Mouse (Mus musculus) lung, embryonic 15.5 days (tissue): ENCODE results near the gene Fam160a2. TPM values are rescaled to one million over a fixed set of nuclear protein-coding genes. Genes with fewer than 3 reads are reported as not detected.

Experiments
- ATAC-seq: fragments of 200-750 bp; cut with Nextera tagmentation; 2 replicates; pipeline ENCODE4 v1.8.0; 2017; ENCODE audit warnings: moderate number of reproducible peaks, borderline replicate concordance; ENCODE audit not compliant: low FRiP score, low TSS enrichment; ENCODE audit errors: extremely low read depth
- H3K27ac ChIP-seq: fragments of 300-500 bp; sonication (generic); 2 replicates; pipeline ENCODE4 v1.5.1; 2015; ENCODE audit warnings: moderate library complexity, mild to moderate bottlenecking, inconsistent platforms
- H3K27me3 ChIP-seq: fragments of 300-500 bp; sonication (generic); 2 replicates; pipeline ENCODE4 v1.6.1; 2015; ENCODE audit warnings: inconsistent platforms
- H3K36me3 ChIP-seq: fragments of 300-500 bp; sonication (generic); 2 replicates; pipeline ENCODE4 v1.6.1; 2015; ENCODE audit warnings: inconsistent platforms
- H3K4me1 ChIP-seq: fragments of 300-500 bp; sonication (generic); 2 replicates; pipeline ENCODE4 v1.6.1; 2015; ENCODE audit warnings: inconsistent platforms
- H3K4me2 ChIP-seq: fragments of 300-500 bp; sonication (generic); 2 replicates; pipeline ENCODE4 v1.6.1; 2015; ENCODE audit warnings: inconsistent platforms, mild to moderate bottlenecking, moderate library complexity
- H3K4me3 ChIP-seq: fragments of 300-500 bp; sonication (generic); 2 replicates; pipeline ENCODE4 v1.5.1; 2015; ENCODE audit warnings: mild to moderate bottlenecking, inconsistent platforms
- H3K9ac ChIP-seq: fragments of 300-500 bp; sonication (generic); 2 replicates; pipeline ENCODE4 v1.6.1; 2015; ENCODE audit warnings: inconsistent platforms
- H3K9me3 ChIP-seq: fragments of 300-500 bp; sonication (generic); 2 replicates; pipeline ENCODE4 v1.6.1; 2016; ENCODE audit warnings: inconsistent platforms
- WGBS: fragments of 180-500 bp; shearing (Covaris S2); methylation state at CpG from one replicate; pipeline ENCODE4 v1.1.7; 2015; 5-methylcytosine and 5-hydroxymethylcytosine counted together
- polyA plus RNA-seq: library from polyadenylated mRNA; unstranded; fragments of >200 nt; fragmentation: Nextera tagmentation; extraction: Ambion mirVana; gene quantifications from 2 replicates; pipeline ENCODE4 v1.2.1, GENCODE M21; 2015

Fam160a2 gene
- 40.3 and 41.0 TPM in 2 replicates for polyA plus RNA-seq

DNA sequence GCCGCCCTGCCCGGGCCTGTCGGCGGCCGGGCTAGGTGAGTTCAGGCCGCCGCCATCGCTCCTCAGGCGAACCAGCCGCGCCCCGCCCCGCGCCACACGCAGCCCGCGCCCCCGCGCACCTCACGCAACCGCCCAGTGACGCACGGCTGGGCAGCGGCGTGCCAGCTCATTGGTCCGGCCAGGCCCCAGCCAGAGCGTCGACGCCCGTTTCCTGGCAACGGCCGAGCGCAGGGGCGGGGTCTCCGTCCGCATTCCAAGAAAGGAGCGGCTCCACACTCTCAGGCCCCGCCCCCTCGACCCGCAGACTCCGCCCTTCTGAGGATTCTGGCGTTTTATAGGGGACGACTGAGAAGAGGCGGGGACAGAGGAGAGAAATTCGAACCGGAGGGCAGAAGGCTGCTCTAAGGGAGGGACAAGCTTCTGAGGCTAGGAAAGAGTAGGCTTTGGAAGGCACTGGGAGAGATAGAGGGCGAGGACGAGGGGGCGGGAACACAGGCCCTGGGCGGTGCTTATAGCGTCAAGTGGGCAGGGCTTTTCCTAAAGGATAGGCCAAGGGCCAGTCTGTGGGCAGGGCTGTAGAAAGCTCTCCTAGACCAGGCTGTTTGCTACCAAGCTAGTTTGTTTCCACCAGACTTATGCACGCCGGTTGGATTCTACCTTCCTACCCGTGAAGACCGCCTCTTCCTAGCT, at the start of gene Fam160a2:
Gene Fam160a2, minus strand, starts transcription at position 120 of the 690 bp plus-strand sequence.
- peak; percentile 99 for ATAC-seq
- under 1% methylated on average over 55 of the region's 55 CpGs for WGBS
- no peaks in the 10 kb centered on the region for H3K27me3 ChIP-seq
- H3K4me3 ChIP-seq: peak within 1 kb of the TSS; percentile 97
- no peaks in the 10 kb centered on the region for H3K36me3 ChIP-seq
- H3K9me3 ChIP-seq: no peaks in the 10 kb centered on the region
- H3K4me2 ChIP-seq: peak within 1 kb of the TSS; percentile 81
- H3K27ac ChIP-seq: peak within 1 kb of the TSS; percentile 75
- H3K9ac ChIP-seq: peak within 1 kb of the TSS; percentile 89
- H3K4me1 ChIP-seq: peaks cover 18% of the 10 kb centered on the region

DNA sequence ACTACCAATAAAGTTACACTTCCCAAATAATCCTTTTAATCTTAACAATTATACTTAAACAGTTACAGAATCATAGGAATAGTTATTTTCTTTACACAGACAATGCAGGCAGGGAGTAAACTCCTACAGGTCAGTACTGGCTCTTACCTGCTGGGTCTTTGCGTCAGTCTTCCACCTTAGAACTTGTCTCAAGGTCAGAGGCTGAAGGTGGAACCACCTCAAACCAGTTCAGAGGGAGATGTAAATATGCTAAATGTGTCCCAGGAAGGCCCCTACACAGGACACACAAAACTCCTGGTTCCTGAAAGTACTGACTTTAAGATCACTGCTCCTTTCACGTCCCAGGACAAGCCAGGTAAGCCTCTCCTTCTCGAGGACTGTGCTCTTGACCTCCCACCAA, 45.2 kb upstream of the Fam160a2 start:
- Histone ChIP-seq H3K9me3 (no peaks in the 10 kb centered on the region), H3K4me3 (no peak overlapping the region), H3K9ac (no peak overlapping the region), H3K4me1 (0 out of 2 replicates have a peak, but pooled peaks cover 8% of the 10 kb centered on the region), H3K27ac (no peak overlapping the region), H3K4me2 (no peak overlapping the region), H3K27me3 (no peaks in the 10 kb centered on the region), H3K36me3 (no peaks in the 10 kb centered on the region)
- ATAC-seq: no peak
- WGBS: 58% methylated on average over 3 of the region's 3 CpGs

DNA sequence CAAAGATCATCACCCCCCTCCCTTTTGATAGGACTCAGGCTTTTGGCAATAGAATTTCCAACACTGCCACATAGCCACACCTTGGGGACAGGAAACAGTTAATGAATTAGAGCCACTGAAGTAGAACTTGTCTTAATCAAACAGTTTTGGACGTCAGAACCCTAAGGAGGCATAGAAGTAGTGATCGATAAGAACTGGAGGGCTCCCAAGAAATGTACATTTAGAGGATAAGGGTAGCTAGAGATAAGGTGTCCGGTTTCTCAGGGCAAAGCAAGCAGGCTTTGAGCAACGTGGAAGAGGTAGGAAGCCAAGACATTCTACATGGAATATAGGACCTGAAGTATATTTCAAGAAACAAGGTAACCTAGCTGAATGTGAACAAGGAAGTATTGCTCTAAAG, 41.6 kb upstream of the Fam160a2 start:
- Histone ChIP-seq H3K4me1 (0 out of 2 replicates have a peak, but pooled peaks cover 8% of the 10 kb centered on the region), H3K27me3 (no peaks in the 10 kb centered on the region), H3K9me3 (no peaks in the 10 kb centered on the region), H3K4me3 (no peak overlapping the region), H3K4me2 (no peak overlapping the region), H3K9ac (no peak overlapping the region), H3K27ac (no peak overlapping the region), H3K36me3 (no peaks in the 10 kb centered on the region)
- ATAC-seq: no peak
- 30% methylated on average over 4 of the region's 4 CpGs for WGBS

DNA sequence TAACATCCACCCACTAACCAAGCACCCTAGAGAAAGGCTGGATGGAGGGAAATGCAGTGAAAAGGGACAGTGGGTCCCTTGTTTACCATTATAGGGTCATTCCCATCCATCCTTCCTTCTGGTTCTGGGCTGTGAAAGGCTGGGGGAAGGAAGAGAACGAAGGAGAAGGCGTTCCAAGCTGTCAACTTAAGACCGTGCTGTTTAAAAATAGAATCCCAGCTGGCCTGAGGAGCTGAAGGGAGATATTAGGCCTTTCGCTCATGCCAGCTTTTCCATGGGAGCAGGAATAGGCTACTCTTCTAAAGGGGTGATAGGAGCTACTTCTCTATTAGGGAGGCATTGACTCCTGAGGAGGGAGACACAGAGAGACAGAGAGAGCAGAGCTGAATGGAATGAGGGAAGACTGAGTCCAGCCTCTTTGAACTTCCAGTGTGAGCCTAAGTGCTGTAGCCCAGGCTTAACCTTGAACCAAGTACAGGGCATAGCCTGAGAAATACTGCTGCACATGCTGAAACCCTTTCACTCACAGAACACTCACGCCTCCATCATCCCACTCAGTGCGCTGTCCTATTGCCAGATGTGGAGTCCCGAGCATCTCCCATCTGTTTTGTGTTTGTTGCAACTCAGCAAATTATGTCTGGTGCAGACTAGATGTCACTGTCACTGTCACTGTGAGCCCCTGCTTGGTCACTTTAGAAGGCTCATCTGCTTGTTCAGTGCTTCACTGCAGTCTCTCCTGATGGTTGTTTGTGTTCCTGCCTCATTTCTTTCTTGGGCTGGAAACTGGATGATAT, 38.3 kb upstream of the Fam160a2 start:
- peak; percentile 60; the same call in 1 of the 2 replicates for ATAC-seq
- WGBS: 43% methylated on average over 7 of the region's 7 CpGs
- H3K4me2 ChIP-seq: no peak overlapping the region

DNA sequence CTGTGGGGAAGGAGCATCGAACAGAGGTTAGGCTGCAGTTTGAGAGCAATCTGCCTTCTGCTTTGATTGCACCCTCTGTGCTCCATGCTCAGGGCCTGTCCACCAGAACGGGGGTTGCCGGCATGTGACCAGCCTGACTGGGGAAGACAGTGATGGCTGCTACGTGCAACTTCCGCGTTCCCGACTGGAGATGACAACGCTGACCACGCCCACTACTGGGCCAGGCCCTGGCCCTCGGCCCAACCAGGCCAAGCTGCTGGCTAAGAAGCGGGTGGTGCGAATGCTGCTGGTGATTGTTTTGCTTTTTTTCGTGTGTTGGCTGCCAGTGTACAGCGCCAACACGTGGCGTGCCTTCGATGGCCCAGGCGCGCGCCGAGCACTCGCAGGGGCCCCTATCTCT, 34.9 kb upstream of the Fam160a2 start:
- no peak for ATAC-seq
- Histone ChIP-seq H3K36me3 (no peaks in the 10 kb centered on the region), H3K9ac (no peak overlapping the region), H3K4me1 (no peaks in the 10 kb centered on the region), H3K4me2 (no peak overlapping the region; the same call in 1 of the 2 replicates), H3K27ac (no peak overlapping the region), H3K9me3 (no peaks in the 10 kb centered on the region), H3K27me3 (no peaks in the 10 kb centered on the region; the same call in 1 of the 2 replicates), H3K4me3 (no peak overlapping the region)
- 76% methylated on average over 22 of the region's 22 CpGs for WGBS

More for the DNA sequence above, 38.3 kb upstream of the Fam160a2 start:
- Histone ChIP-seq H3K36me3 (no peaks in the 10 kb centered on the region), H3K9ac (no peak overlapping the region), H3K27me3 (no peaks in the 10 kb centered on the region), H3K9me3 (no peaks in the 10 kb centered on the region), H3K4me1 (0 out of 2 replicates have a peak, but pooled peaks cover 8% of the 10 kb centered on the region), H3K4me3 (no peak overlapping the region), H3K27ac (0 out of 2 replicates have a peak overlapping the region, but pooled peaks have one; percentile 12)

DNA sequence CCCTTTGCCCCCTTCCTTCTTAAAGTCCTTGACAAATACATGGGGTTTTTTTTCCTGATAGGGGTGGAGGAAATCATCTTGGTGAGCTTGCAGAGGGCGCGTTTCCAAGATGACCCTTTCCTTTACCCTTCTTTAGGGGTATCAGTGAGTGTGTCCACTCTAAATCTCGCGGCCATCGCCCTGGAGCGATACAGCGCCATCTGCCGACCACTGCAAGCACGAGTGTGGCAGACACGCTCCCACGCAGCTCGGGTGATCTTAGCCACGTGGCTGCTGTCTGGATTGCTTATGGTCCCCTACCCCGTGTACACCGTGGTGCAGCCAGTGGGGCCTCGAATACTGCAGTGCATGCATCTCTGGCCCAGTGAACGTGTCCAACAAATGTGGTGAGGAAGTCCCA, 34.0 kb upstream of the Fam160a2 start:
- H3K27me3 ChIP-seq: no peaks in the 10 kb centered on the region; the same call in 1 of the 2 replicates
- H3K4me1 ChIP-seq: no peaks in the 10 kb centered on the region
- H3K27ac ChIP-seq: no peak overlapping the region
- H3K9me3 ChIP-seq: no peaks in the 10 kb centered on the region
- 83% methylated on average over 17 of the region's 17 CpGs for whole genome bisulfite sequencing
- H3K9ac ChIP-seq: no peak overlapping the region
- no peak for ATAC-seq
- no peaks in the 10 kb centered on the region for H3K36me3 ChIP-seq
- no peak overlapping the region for H3K4me3 ChIP-seq
- no peak overlapping the region for H3K4me2 ChIP-seq

DNA sequence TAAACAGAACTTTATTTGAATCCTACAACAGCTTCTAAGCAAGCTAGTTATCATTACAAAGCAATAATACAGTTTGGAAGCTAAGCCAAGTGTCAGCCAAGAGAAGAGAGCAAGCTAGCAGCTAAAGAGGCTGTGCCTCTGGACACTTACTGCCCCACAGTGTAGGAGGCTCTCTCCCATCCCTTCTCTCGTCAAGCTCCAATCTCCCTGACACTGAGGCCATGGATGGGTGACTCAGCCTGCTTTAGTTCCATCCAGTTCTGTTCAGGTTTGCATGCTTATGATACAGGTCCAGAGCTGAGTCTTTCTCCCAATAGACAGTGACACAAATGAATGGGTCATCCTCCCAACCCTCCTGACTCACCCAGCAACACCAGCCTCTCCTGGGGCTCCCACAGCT, 32.2 kb upstream of the Fam160a2 start:
- peaks cover 4% of the 10 kb centered on the region; the same call in 1 of the 2 replicates for H3K27me3 ChIP-seq
- ATAC-seq: no peak
- WGBS: 30% methylated on average over 1 of the region's 1 CpGs

DNA sequence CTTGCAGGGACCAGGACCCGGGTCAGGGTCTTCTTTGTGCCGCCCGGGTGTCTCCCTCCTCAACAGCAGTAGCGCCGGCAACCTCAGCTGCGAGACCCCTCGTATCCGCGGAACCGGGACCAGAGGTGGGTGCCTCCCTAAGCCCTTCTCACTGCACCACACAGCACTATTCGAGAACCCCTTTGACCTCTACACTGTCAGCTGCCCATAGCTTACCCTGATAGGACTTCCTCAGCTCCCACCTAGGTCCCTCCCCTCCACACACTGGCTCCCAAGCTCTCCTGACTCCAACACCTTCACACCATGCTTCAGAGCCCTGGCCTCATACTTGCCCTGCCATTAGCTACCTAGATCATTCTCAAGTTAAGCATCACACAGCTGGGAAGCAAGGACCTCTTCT, 26.2 kb upstream of the Fam160a2 start:
- 0 out of 2 replicates have a peak overlapping the region, but pooled peaks have one; percentile 23 for H3K9ac ChIP-seq
- no peak overlapping the region for H3K27ac ChIP-seq
- peak overlapping the region; percentile 39 for H3K4me3 ChIP-seq
- H3K27me3 ChIP-seq: peaks cover 34% of the 10 kb centered on the region
- H3K4me1 ChIP-seq: no peaks in the 10 kb centered on the region
- WGBS: 3% methylated on average over 11 of the region's 11 CpGs
- 0 out of 2 replicates have a peak, but pooled peaks have one; percentile 19 for ATAC-seq
- H3K36me3 ChIP-seq: no peaks in the 10 kb centered on the region
- H3K9me3 ChIP-seq: no peaks in the 10 kb centered on the region
- peak overlapping the region; percentile 65 for H3K4me2 ChIP-seq

More for the DNA sequence above, 32.2 kb upstream of the Fam160a2 start:
- Histone ChIP-seq H3K9me3 (no peaks in the 10 kb centered on the region), H3K27ac (no peak overlapping the region), H3K4me3 (no peak overlapping the region), H3K4me2 (no peak overlapping the region), H3K4me1 (no peaks in the 10 kb centered on the region), H3K9ac (no peak overlapping the region), H3K36me3 (no peaks in the 10 kb centered on the region)

DNA sequence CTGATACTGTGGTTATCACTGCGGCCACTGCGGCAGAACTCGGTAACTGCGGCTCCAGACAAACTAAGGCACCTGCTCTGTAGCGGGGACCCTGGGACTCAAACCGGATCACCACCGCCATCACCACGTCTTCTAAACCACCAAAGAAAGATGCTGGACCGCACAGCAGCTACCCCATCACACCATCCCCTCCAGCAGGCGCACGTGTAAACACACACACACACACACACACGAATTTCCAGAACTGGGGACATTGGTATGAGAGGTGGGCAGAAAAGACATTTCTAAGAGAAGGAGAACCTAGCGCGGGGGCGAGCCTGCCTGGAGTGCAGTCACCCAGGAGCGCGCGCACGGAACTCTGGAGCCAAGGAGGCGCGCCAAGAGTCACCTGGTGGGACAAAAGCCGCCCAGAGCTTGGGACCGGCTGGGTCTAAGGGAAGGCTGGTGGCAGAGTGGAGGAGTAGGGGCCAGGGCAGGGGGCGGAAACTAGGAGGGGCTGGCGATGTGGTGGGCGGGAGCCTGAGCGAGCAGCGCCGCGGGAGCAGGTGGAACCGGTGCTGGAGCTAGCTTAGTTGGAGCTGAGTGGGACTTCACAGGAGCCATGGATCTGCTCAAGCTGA, 25.7 kb upstream of the Fam160a2 start, which contains the start of gene Cckbr:
Gene Cckbr, plus strand, starts transcription at position 308 of the 620 bp plus-strand sequence.
- Histone ChIP-seq H3K9me3 (no peaks in the 10 kb centered on the region), H3K4me1 (no peaks in the 10 kb centered on the region), H3K27ac (no peak within 1 kb of the TSS), H3K4me3 (peak within 1 kb of the TSS; percentile 39), H3K9ac (peak within 1 kb of the TSS; percentile 23; the same call in 1 of the 2 replicates), H3K36me3 (no peaks in the 10 kb centered on the region), H3K4me2 (peak within 1 kb of the TSS; percentile 65), H3K27me3 (peaks cover 34% of the 10 kb centered on the region)
- 2% methylated on average over 24 of the region's 31 CpGs for WGBS
- ATAC-seq: peak; percentile 76; the same call in 1 of the 2 replicates

DNA sequence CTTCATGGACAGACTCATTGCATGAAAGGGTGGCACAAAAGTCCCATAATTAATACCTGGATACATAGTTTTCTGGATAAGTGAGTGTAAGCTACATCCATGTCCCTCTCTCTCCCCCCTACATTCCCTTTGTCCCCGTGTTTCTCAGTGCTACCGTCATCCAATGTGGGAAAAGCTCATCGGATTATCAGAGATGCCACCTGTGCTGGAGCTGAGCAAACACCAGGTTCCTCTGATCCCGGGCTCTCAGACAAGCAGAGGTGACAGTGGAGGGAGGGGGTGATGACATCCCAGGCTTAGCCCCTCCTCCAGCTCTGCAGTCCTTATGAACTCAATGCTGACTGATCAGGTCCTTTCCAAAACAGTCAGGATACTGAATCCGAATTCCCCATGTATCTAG, 24.5 kb upstream of the Fam160a2 start:
- Histone ChIP-seq H3K27ac (no peak overlapping the region), H3K4me3 (no peak overlapping the region), H3K4me2 (no peak overlapping the region), H3K4me1 (no peaks in the 10 kb centered on the region), H3K9me3 (no peaks in the 10 kb centered on the region), H3K9ac (no peak overlapping the region), H3K36me3 (no peaks in the 10 kb centered on the region), H3K27me3 (peaks cover 34% of the 10 kb centered on the region)
- ATAC-seq: no peak
- 14% methylated on average over 5 of the region's 5 CpGs for WGBS

DNA sequence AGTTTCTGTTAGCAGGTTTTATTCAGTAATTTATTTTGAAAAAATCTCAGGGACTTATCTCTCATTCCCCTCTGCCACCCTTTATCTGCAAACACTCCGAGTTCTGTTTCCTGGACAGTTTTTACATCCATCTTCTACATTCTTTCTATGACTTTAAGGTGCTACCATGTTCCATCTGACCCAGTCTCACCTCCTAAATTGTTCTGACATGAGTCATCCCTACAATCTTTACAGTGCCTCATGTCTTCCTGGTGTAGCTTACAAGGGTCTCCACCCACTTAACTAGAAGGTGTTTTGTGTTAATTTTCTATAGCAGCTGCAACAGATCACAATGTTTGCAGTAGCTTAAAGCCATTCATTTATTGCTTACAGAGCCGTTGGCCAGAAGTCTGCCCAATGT, 21.0 kb upstream of the Fam160a2 start:
- no peak overlapping the region for H3K4me2 ChIP-seq
- no peaks in the 10 kb centered on the region for H3K4me1 ChIP-seq
- H3K4me3 ChIP-seq: no peak overlapping the region
- H3K27me3 ChIP-seq: peaks cover 19% of the 10 kb centered on the region
- WGBS: 5% methylated on average over 2 of the region's 2 CpGs
- no peak for ATAC-seq
- no peaks in the 10 kb centered on the region for H3K9me3 ChIP-seq
- H3K36me3 ChIP-seq: no peaks in the 10 kb centered on the region
- H3K9ac ChIP-seq: no peak overlapping the region
- no peak overlapping the region for H3K27ac ChIP-seq
